Mouse (Mus musculus): Measurements from ENCODE around the gene Cd99l2.

DNA sequence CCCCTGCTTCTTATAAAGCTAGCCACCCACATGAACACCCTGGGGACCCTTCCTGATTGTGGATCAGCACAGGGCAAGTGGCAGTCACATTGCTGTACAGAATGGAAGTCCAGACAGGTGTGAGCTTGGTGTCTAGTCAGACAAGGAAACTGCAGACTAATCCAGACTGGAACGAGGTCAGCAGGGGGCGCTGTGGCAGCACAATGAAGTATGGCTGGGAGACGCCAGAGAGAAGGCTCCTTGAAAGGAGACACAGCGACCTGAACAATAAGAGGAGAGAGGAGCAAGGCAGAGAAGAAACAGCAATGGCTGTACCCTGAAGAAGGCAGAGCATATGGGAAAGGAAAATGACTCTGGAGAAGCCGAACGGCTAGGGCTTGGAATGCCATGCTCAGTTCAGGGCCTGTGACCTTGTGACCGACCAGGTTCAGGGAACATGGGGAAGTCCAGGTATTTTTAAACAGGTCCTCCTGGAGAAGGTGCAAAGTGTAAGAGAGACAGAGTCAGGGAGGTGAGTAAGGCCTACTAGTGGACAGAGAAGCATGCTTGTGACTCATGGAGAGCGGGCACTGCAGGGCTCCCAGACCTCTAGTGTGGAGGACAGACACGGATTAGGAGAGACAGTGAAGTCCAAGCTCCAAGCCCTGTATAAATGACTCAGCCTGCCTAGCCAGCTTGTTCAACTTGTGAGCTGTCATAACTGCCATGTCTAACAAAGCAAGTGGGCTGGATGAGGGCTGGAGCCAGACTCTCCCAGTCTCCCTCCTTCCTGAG is 66.7 kb downstream of the Cd99l2 start:
- TF ChIP-seq POLR2A (IDR thresholded peaks at IDR 0.05; ENCODE audit: borderline replicate concordance, control insufficient read depth, low read depth, low read length) = no peak
- TF ChIP-seq CTCF (IDR thresholded peaks at IDR 0.05; ENCODE audit: control insufficient read depth, insufficient read depth, low read length) = peak; percentile 80

Data from bone marrow, adult 2 months (tissue).